Mouse (Mus musculus) G1E-ER4 (cell line): ENCODE results near the gene Creld1. TPM values are rescaled to one million over a fixed set of nuclear protein-coding genes. Genes with fewer than 3 reads are reported as not detected.

Source experiments
- GATA1 ChIP-seq: IDR thresholded peaks from one replicate; pipeline ENCODE4 v1.8.0; 2012; ENCODE audit warnings: low read length, inconsistent platforms
- polyA plus RNA-seq: library from polyadenylated mRNA; stranded (reverse); fragments of >175 nt; gene quantifications from 2 replicates; pipeline ENCODE4 v1.2.3, GENCODE M21; 2012

Gene Creld1
- polyA plus RNA-seq, 1 experiment = 29.3 TPM

DNA sequence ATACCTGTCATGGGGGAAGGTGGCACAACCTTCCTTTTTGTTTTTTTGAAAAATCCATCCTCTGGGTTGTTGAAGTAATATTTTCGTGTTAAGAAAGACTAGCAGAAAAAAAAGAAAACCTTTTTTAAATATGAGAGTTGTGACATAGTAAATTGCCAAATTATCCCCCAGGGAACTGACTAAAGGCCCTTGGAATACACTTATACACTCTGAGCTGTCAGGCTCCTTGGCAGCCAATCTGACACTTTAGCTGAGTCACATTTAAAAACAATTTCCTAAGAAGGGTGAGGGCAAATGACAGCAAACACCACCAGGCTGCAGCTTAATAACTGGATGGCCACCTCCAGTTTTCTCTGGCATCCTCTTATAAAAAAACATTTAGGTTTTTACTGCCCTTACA lies 39.2 kb downstream of the Creld1 start:
- TF ChIP-seq GATA1 = no peak

DNA sequence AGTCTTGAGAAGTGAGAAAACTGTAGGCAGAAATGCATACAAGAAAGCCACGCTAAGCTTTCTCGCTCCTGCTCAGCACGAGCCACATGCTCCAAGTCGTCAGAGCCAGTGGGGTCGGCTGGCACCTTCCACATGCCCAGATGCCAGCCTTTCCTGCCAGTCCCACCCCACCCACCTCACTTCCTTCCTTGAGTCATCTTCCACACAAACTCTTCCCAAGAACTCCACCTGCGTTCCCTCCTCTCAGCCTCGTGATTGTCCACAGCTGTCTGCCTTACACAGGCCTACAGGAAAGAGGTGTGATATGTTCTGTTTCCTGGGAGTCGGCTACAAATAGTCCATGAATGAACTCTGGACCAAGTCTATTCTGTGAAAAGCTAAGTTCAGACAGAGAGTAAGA lies 40.3 kb downstream of the Creld1 start:
- no peak for TF ChIP-seq GATA1

DNA sequence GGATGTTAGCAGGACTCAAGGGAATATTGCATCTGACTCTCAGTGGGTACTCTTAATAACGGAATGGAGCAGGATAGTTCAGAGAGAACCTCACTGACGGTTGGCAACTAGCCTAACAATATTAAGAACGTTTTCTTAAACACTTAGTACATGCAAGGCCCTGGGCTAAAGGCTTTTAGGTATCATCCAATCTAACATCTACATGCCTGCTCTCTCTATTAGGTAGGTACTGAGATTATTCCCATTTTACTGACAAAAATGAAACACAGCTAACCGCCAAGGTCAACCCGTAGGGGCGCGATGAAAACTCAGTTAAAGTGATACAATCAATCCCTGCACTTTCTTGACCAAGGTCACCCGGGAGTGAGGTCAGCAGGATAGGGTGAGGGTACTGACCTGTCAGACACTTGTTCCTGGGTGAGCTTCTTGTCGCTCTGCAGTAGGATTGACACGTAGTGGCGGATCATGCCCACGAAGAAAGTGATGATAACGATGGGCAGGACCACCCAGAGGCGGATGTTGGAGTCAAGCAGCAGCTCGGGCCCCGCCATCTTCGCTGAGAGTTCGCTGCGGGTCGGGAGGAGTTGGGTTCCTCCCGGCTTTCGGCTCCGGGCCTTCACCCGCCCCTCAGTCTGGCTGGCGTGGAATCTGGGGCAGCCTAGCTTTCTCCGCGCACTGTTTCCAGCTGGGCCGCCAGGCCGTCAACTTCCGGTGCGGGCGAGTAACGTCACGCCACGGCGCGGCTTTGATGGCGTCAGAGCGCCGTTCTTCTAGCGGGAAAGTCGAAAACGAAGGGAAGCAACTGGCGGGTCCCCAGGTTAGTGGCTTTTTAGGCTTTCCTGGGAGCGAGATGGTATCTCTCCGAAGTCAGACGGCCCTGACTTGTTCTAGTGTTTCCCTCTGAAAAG lies 48.1 kb downstream of the Creld1 start, which contains the start of the genes Emc3 and Fancd2:
Emc3 (minus strand) TSS at position 721 of the 908 bp plus-strand sequence.
Fancd2 (plus strand) TSS at position 751 of the 908 bp plus-strand sequence.
- TF ChIP-seq GATA1 = no peak

DNA sequence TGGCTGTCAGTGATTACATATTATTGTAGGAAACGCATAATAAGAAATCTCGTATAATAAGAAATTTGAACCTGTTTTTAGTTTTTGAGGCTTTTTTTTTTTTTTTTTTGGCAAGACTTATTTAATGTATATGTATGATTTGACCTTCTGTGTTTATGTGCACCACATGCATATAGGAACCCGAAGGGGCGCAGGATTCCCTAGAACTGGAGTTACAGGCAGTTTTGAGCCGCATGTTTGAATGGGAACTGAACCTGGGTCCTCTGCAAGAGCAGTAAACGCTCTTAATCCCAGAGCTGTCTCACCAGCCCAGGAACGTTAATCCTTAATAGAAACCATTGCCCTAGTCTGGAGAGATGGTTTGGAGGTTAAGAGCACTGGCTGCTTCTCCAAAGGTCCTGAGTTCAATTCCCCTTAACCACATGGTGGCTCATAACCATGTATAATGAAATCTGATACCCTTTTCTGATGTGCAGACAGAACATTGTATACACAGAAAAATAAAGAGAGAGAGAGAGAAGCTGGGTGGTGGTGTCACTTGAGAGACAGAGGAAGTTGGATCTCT lies 48.8 kb downstream of the Creld1 start:
- no peak for TF ChIP-seq GATA1

DNA sequence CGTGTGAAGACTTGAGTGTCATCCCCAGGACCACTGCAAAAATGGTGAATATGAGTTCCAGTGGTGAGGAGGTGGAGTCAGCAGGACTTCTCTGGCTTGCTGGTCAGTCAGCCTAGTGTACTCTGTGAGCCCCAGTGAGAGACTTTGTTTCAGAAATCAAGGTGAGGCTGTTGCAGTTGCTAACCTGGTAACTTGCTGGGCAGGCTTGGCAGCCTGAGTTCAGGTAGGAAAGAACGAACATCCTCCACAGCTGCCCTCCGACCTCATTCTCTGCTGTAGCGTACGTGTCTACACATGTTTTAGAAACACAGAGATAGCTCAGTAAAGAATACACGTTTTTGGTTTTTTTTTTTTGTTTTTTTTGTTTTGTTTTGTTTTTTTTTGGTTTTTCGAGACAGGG lies 51.8 kb downstream of the Creld1 start:
- TF ChIP-seq GATA1 = no peak

DNA sequence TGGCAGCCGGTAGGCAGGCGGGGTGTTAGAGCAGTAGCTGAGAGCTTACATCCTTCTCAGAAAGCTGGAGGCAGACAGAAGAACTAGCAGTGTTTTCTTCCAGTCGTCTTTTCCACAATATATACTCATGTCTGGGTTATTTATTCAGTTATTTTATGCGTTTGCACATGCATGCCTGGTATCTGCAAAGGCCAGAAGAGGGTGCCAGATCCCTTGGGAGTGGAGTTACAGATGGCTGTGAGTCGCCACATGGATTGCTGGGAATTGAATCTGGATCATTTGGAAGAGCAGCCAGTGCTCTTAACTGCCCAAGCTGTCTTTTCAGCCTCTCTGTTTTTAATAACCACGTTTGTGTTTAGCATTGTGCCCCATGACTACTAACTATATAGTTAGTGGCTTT lies 58.5 kb downstream of the Creld1 start:
- TF ChIP-seq GATA1 = no peak

Other genes starting within 250 kb of the Creld1 start
- gene Mtmr14, start 245.5 kb upstream of the Creld1 start, polyA plus RNA-seq = 45.1 and 53.0 TPM in 2 replicates
- gene Cpne9, start 201.0 kb upstream of the Creld1 start, polyA plus RNA-seq = 0.33 and 0.51 TPM in 2 replicates
- gene Brpf1, start 176.2 kb upstream of the Creld1 start, polyA plus RNA-seq = 30.4 and 39.0 TPM in 2 replicates
- gene Ogg1, start 156.3 kb upstream of the Creld1 start, polyA plus RNA-seq = 12.6 and 18.1 TPM in 2 replicates
- gene Camk1, start 139.3 kb upstream of the Creld1 start, polyA plus RNA-seq = not detected in 2 replicates
- 78.7 and 104 TPM in 2 replicates for gene Tada3, start 105.4 kb upstream of the Creld1 start, polyA plus RNA-seq
- 238 and 292 TPM in 2 replicates for gene Arpc4, start 105.2 kb upstream of the Creld1 start, polyA plus RNA-seq
- 4.8 and 6.1 TPM in 2 replicates for gene Ttll3, start 94.0 kb upstream of the Creld1 start, polyA plus RNA-seq
- 159 and 183 TPM in 2 replicates for gene Rpusd3, start 64.0 kb upstream of the Creld1 start, polyA plus RNA-seq
- gene Cidec, start 47.5 kb upstream of the Creld1 start, polyA plus RNA-seq = not detected in 2 replicates
- gene Jagn1, start 40.7 kb upstream of the Creld1 start, polyA plus RNA-seq = 8.3 and 11.9 TPM in 2 replicates
- not detected in 2 replicates for gene Il17re, start 24.8 kb upstream of the Creld1 start, polyA plus RNA-seq
- 0.40 and 0.83 TPM in 2 replicates for gene Il17rc, start 11.9 kb upstream of the Creld1 start, polyA plus RNA-seq
- not detected in 2 replicates for gene Prrt3, start 18.6 kb downstream of the Creld1 start, polyA plus RNA-seq
- gene Emc3, start 48.4 kb downstream of the Creld1 start, polyA plus RNA-seq = 29.5 and 38.6 TPM in 2 replicates
- gene Fancd2, start 48.4 kb downstream of the Creld1 start, polyA plus RNA-seq = 0.94 and 1.4 TPM in 2 replicates
- not detected in 2 replicates for gene Fancd2os, start 117.4 kb downstream of the Creld1 start, polyA plus RNA-seq
- gene Brk1, start 121.5 kb downstream of the Creld1 start, polyA plus RNA-seq = 29.9 and 32.0 TPM in 2 replicates
- gene Vhl, start 140.7 kb downstream of the Creld1 start, polyA plus RNA-seq = 8.6 and 9.1 TPM in 2 replicates
- 14.3 and 15.4 TPM in 2 replicates for gene Irak2, start 155.2 kb downstream of the Creld1 start, polyA plus RNA-seq
- 42.7 and 55.8 TPM in 2 replicates for gene Tatdn2, start 213.8 kb downstream of the Creld1 start, polyA plus RNA-seq
- gene Ghrl, start 236.6 kb downstream of the Creld1 start, polyA plus RNA-seq = 0.42 TPM in 1 of 2 replicates, not detected in the other